Mouse (Mus musculus) embryo, embryonic 10 days (tissue): ENCODE data around the gene Hmgb1.

Experiments used
- DNase-seq: peaks from one replicate; pipeline ENCODE4 v3.0.0-alpha.2; 2015; ENCODE audit warnings: low spot score

The Hmgb1 gene

GRCm38 (mm10) chr5:149020059-149020680 lies 164.1 kb downstream of the Hmgb1 start:
- no peak for DNase-seq

GRCm38 (mm10) chr5:149017666-149018415 lies 166.4 kb downstream of the Hmgb1 start:
- DNase-seq: no peak

- DNase-seq: no peak
These were observed 167.1 kb downstream of the Hmgb1 start for GRCm38 (mm10) chr5:149017181-149017580.

- DNase-seq: no peak
These were observed 168.0 kb downstream of the Hmgb1 start for GRCm38 (mm10) chr5:149016261-149016660.

GRCm38 (mm10) chr5:149015335-149016201 lies 168.7 kb downstream of the Hmgb1 start:
- DNase-seq: peak; percentile 50

- no peak for DNase-seq
These were observed 169.6 kb downstream of the Hmgb1 start for GRCm38 (mm10) chr5:149014600-149015268.

GRCm38 (mm10) chr5:149013817-149014508 lies 170.3 kb downstream of the Hmgb1 start:
- no peak for DNase-seq

GRCm38 (mm10) chr5:149009111-149009510 lies 175.2 kb downstream of the Hmgb1 start:
- DNase-seq: no peak

- DNase-seq: no peak
These were observed 177.0 kb downstream of the Hmgb1 start for GRCm38 (mm10) chr5:149007295-149007646.

- DNase-seq: peak; percentile 94
These were observed 177.7 kb downstream of the Hmgb1 start for GRCm38 (mm10) chr5:149006362-149007294.

- no peak for DNase-seq
These were observed 178.5 kb downstream of the Hmgb1 start for GRCm38 (mm10) chr5:149005701-149006361.

- DNase-seq: no peak
These were observed 179.2 kb downstream of the Hmgb1 start for GRCm38 (mm10) chr5:149005083-149005482.

GRCm38 (mm10) chr5:149003137-149003536 lies 181.2 kb downstream of the Hmgb1 start:
- DNase-seq: no peak

GRCm38 (mm10) chr5:149002803-149003115 lies 181.5 kb downstream of the Hmgb1 start:
- DNase-seq: no peak

GRCm38 (mm10) chr5:149002034-149002802 lies 182.1 kb downstream of the Hmgb1 start:
- DNase-seq: no peak

- DNase-seq: no peak
These were observed 184.5 kb downstream of the Hmgb1 start for GRCm38 (mm10) chr5:148999802-149000201.

GRCm38 (mm10) chr5:148998512-148998911 lies 185.8 kb downstream of the Hmgb1 start:
- DNase-seq: no peak

- no peak for DNase-seq
These were observed 187.6 kb downstream of the Hmgb1 start for GRCm38 (mm10) chr5:148996709-148997037.
